Mouse (Mus musculus) urinary bladder, postnatal 10 days (tissue): ENCODE measurements around the gene Gpx7.
"Not testable (repeated sequence)": the region's sequence is repeated elsewhere in the genome, so short reads cannot be mapped to it uniquely, and the experiment has no call there.

Experiments used
- DNase-seq: peaks from one replicate; pipeline ENCODE4 v3.0.0; 2022; ENCODE audit warnings: low spot score

Gene Gpx7

DNA sequence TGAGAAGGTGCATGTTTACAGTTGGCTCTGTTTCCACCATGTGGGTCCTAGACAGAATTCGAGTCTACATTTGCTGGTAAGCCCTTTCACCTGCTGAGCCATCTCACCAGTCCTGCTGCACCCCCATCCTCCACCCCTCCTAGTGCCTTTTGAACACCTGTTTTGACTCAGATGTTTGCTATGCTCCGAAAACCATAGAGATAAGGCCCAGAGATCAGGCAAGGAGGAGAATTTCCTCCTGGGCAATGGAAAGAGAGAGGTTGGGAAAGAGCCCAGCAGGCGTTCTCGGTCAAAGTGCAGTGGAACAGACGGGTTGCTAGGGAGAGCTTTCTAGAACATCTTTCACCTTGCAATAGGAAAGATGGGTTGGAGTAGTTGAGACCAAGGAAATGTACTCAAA is 15.6 kb downstream of the Gpx7 start:
- DNase-seq: no peak

DNA sequence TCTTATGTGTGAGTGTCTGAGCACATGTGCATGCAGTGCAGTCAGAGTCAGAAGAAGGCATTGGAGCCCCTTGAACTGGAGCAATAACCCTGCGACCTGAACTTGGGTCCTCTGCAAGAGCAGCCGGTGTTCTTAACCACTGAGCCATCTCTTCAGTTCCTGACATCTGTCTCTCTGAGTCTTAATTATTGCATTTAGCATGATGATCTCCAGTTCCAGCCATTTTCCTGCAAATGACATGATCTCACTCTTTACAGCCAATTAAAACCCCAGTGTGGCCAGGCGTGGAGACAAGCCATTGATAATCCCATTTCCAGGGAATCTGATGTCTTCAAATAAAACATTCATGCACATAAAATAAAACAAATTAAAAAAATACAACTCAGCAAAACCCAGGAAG is 18.0 kb downstream of the Gpx7 start:
- DNase-seq: no peak

DNA sequence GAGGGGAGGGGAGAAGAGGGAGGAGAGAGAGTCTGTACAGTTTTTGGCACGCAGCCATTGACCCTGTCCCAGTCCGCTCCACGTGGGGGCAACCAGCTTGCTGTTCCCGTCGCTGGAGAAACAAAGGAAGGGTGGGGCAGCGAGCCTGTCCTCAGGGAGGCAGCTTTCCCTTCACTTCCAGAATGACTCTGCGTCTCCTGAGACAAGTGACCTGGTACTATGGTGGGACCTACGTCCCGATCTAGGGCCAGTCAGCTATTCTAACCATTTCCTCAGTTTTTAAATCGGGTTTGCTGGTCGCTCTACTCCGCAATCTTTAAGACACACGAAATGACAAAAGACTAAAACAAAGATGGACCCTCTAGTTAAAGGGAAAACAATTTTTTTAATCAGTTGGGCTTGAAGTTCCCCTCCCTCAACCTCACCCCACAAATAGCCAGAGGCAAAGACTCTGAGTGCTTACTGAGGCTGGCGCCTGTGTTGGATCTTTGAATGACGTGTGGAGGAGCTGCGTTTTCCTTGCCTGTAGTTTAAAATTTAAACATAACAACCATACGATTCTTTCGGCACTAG is 19.0 kb downstream of the Gpx7 start:
- DNase-seq: no peak

DNA sequence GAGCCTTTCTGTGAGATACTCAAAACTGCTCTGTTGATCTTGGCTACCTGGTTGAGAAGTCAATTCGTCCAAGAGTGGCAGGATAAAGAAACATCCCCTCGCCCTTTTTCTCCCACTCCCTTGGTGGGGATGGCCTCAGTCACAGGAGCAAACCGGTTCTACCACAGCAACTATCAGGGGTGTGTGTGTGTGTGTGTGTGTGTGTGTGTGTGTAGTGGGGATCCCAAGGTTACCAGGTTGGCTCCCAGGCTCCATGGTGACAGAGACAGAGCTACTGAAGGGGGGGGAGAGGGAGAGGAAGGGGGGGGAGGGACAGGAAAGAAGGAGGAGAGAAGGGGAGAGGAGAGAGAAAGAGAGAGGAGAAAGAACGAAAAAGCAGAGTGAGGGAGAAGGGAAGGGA is 19.7 kb downstream of the Gpx7 start:
- no peak for DNase-seq

DNA sequence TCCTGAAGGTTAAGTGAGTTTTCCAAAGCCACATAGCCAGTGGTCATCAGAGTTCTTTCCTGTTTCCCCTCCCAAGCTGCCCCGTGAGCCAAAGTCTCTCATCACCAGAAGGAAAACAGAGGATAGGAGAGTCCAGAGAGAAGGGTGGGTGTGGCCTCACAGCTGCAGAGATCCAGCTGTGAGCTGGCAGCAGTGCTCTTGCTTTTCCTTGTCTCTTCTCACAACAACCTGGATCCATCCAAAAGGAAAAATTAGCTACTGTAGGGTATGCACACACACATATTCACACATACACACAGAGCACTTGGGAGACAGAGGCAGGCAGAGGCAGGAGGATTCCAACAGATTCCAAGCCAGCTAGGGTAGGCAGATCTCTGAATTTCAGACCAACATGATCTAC is 20.7 kb downstream of the Gpx7 start:
- no peak for DNase-seq

DNA sequence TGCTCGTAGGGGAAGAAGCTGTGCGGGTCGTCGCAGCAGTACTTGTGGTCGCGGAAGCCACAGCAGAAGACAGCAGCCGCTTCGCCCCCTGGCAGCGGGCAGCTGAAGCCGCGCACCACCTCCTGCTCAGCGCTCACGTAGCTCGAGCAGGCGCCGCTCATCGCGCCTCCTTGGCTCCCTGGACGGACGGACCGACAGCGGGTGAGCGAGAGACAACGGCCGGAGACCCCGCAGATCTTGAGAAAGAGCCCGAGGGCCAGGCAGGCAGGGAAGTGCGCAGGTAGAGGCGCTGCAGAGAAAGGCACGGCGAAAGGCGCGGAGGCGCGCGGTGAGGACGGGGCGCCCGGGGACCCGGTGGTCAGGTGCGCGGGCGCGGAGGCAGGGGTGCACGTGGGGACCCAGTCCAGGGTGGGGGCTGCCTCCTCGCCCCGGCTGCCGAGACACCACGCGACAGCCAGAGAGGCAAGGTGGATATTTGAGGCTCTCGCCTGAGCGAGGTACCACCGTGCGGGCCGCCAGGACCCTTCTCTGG is 23.5 kb downstream of the Gpx7 start, which contains the start of gene Shisal2a:
Gene Shisal2a, minus strand, starts transcription at position 167 of the 532 bp plus-strand sequence.
- DNase-seq: no peak

DNA sequence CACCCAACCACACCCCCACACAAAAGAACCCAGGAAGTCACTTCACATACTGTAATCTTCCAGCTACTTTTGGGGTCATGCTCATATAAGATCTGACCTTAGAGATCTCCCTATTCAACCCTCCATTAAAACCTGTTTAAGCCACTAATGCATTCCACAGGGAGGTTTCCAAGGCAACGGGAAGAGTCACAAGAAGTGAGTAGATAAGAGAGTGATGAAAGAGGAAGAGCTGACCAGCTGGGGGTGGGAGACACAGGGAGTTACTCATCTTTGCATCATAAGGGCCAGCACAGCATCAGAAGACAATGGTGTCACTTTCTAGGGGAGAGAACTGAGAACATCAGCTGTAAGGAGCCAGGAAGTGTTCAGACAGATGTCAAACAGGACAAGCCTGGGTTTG is 26.6 kb downstream of the Gpx7 start:
- no peak for DNase-seq

DNA sequence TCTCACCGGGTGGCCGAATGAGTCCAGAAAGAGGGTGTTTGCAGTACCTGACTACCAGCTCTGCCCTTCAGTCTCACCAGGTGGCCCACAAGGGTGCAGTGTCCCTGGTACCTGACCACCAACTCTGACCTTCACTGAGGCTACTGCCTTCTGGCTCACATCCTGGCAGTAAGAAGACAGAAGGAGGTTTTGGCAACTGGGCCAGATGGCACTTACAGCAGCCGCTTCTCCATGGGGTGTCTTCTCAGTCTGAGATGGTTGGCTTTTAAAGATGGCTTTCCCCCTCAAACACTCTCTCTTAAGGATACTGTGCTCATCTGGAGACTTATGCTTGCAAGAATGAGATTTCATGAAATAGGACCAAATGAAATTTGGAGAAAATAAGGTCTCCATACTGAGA is 27.3 kb downstream of the Gpx7 start:
- no peak for DNase-seq

DNA sequence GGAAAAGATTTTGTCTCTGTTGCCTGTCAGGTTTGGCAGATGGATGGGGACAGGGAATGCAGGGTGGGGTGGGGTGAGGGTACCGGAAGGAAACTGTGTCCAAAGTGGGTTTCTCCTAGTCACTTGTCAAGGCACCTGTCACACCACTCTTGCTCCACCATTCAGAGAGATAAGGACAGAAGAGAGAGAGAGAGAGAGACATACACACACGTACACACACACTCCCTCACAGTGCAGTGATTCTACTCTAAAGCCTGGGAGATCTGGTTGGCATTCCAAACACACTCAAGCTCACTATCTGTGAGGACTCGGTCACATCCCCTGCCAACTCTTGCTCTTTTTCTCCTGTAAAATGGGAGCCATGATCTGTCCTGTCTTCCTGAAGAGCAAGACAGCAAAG is 34.6 kb downstream of the Gpx7 start:
- no peak for DNase-seq

DNA sequence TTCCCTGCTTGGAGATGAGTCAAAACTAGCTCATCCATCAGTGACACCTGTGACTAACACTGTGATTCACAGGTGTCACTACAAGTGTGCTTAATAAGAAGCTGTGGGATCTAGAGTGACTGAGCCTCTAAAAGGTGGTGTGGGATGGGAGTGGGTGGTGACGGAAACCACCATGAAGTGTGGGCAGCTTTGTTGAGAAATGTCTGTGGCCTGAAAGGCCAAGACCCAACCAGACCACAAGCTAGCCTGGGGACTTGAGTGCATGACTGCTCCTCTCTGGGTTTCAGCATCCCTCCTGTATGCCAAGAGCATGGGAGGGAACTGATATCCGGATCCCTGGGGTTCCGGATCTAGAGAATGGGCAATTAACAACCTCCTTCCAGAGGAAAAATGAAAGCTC is 35.3 kb downstream of the Gpx7 start:
- DNase-seq: no peak

DNA sequence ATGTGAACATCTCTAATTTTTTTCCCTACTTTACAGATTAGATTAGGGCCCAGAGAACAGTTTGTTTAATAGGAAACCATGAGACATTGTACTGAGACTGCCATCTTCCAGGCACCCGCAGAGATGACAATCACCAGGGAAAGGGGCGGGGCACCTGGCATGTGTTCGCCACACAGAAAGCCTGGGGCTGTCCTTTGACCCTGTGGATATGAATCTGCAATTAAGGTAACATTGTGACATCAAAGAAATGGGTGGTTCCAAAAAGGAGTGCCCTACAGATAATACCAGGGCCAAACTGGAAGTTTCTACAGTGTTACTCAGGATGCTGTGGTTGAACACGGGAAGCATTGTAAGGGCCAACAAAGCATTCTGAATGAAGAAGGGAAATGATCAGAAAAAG is 36.4 kb downstream of the Gpx7 start:
- DNase-seq: no peak

DNA sequence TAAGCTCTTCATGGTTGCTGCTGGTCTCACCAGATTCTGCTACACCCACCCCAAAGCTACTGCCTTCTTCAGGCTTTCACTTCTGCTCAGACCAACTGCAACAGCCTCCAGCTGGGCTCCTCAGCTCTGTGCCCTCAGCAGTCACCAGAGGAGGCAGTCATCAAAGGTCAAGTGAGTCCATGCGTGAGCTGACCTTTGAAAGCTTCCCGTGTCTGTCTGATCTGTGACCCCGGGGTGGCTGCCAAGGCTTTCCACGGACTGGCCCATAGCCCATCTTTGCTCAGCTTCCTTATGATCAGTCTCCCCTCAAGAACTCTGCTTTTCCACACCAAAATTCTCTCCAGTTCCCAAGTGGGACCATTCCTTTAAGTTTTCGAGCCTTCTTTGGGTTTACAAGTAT is 37.5 kb downstream of the Gpx7 start:
- DNase-seq: no peak

DNA sequence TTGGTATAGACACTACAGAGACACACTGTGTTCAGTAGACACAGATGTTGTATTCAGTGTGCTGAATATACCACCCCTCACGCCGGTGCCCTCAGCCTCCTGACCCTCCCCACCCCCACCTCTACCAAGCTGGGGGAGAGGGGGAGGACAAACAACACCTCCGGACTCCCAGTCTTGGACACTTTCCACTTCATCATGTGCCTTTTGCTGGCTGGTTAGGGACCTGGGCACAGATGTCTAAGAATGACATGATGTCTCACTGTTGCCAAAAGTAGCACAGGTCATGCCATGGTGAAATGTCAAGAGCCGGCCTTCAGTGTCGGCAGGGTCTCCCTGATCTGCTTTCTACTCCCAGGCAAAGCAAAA is 42.7 kb downstream of the Gpx7 start:
- no peak for DNase-seq

DNA sequence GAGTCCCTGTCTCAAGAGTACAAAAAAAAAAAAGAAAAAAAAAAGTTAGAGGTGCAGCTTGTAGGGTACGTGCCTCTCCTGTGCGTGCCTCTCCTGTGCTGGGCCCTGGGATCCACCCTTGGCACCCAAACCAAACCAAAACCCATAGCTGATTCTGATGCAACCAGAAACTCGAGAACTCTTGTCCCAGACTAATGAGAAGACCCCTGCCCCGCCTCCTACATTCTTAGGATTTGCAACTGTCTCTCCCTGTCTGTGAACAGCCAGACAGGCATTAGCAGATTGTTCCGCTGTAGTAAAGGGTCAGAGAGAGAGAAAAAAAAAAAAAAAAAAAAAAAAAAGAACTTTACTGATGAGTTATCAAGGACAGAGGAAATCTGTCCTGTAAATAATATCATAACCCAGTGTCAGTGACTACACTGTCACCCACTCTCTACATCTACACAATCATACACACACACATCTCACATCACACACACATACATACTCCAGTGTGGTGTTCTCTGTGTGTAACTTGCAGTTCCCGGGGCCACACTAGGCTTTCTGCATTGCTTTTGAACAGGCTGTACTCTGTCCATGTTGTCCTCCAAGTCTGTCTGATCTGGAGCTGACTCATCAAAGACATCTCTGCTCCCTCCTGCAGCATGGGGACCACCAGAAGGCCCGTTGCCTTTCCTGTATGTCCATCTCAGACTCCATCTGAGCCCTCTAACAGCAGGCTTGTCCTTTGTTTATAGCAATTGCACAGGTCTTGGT is 43.2 kb downstream of the Gpx7 start:
- no peak for DNase-seq

DNA sequence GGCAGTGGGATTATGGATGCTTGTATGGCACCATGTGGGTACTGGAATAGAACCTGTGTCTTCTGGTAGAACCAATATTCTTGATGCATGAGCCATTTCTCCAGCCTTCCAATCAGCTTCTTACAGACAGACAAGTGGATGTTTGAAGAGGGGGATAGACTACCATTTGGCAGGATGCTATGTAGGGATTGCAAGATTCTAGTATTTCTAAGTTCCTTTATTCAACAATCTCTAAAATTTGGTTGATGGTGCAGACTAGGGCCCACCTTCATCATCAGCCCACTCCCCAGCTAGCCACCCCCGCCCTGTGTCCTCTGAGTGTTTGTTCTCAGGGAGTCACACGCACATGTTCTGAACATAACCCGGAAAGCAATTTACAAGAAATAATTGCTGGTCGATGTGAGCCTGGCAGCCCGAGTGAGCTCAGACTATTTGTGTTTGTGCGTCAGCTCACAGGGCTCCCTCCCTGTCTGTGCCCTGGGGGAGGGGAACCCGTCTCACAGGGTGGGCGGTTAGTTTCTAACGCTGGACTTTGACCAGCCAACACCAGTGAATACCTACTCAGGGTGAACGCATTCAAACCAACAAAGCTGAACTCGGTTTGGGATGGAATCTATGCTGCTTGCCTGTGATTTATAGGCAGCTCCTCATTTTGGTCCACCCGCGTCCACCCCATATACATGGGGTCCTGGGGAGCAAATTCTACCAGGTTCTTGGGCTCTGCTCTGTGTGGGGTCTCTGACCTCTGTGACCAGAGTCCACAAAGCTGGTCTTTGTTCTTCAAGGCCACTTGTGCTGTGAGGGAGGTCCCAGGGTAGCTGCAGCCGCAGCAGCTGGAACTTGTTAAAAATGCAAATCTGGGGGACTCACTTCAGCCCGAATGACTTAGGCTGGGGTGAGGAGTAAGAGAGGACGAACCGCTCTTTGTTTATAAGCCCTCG is 44.2 kb downstream of the Gpx7 start:
- no peak for DNase-seq

DNA sequence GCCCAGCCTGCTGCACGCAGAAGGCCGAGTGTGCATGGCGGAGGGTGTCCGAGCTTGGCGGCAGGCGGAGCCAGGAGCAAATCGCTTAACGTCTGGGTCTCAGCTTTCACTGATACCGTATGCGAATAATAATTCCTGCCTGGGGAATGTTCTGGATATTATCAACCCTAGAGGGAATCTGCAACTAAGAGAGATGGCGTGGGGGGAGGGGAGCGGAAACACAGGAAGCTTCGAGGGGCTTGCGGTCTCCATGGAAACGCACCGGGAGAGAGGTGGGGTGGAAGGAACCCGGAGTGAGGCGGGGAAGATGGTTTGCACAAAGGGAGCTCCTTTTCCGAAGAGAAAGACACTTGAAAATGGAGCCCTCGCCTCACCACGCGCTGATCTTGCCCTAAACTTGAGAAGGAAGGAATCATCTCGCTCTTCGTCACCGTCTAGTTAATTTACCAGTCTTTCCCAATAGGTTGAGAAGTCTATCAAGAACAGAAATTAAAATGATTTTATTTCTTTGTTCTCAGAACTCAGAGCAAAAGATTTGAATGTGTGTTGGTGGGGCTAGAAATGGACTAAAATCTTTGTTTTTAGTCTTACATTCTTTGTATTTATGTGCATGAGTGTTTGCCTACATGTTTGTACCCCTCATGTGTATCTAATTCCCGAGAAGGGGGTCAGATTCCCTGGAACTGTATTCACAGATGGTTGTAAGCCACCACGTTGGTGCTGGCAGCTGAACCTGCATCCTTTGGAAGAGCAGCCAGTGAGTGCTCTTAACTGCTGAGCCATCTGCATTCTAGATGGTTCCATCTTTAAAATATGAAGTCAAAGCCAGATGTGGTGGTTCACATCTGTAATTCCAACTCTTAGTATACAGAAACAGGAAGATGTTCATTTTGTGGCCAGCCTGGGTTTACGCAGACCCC is 46.4 kb downstream of the Gpx7 start:
- no peak for DNase-seq

DNA sequence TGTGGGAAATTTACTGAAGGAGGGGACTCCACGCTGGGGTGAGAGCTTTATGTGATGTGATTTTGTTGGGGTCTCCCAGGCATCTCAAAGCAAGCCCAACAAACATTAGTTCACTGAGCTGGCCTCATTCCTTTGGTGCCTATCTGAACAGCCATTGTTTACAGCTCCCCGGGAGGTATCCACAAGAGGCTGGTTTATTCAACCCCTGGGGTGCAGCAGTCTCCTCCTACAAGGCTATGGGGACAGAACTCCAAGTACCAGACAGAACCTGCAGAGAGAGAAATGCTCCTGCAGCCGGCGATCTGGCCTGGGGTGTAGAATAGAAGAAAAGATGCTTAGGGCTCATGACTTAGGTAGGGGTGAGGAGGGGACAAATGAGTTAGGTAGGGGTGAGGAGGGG is 48.3 kb downstream of the Gpx7 start:
- no peak for DNase-seq

DNA sequence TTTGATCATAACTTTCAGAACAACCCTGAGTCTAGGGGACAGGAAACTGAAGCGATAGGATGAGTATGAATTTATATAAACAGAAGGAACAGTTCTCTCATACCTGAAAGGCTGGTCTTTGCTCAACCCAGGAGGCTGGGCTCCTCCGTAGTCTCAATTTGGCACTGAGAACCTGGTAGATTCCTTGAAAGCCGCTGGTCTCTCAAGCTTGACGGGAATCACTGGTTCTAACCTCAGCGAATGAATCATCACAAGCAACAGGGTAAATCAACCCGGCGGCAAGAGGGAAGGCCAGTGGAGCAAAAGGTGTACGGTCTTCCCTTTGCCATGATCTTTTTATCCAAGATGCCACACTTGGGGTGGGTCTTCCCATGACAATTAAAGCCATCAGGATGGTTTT is 49.3 kb downstream of the Gpx7 start:
- DNase-seq: no peak

DNA sequence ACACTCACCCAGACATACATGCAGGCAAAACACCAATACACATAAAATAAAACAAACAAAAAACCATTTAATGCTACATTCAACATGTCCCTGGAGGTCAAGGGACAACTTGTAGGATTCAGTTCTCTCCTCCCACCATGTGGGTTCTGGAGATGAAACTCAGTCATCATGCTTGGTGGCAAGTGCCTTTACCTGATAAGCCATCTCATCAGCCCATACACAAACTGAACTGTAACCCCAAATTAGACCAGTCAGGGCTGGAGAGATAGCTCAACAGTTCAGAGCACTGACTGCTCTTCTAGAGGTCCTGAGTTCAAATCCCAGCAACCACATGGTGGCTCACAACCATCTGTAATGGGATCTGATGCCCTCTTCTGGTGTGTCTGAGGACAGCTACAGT is 53.2 kb downstream of the Gpx7 start:
- DNase-seq: not testable (repeated sequence)

DNA sequence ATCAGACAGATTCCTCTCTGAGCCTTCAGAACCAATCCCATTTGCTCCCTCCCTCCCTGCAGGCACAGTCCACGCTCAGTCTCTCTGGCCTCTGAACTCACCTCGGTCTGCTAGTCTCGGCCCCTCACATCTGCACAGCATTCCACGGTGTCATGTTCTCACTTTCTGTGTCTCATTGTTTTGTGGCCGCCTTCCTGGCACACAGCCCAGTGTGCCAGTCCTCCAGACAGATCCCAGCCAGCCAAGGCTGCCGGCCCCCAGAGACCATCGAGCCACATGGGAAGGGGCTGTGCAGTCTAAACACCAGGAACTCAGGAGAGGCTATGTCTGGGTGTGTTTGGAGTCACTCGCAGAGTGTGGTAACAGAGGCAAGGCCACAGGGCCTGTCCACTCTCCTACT is 55.9 kb downstream of the Gpx7 start:
- no peak for DNase-seq
